In genomic region chr5:49961478-49962431, GRCm38 (mm10) we compare ENCODE assay signal across 9 mouse cellular contexts.
DNase-seq lines count a peak whose midpoint lies in the region; ATAC-seq and TF ChIP-seq lines count a peak whose summit lies in the region.
"Had no signal": no experiment of that assay in that cellular context is flagged by ENCODE, and none has a peak within 500 bp of the region (broad histone marks: within the 10 kb centered on the region; RNA-seq: fewer than 3 reads in every experiment).

No protein-coding gene starts in this region.

- no peak overlapping the region for H3K9ac ChIP-seq in kidney, embryonic 16.5 days (replicated peaks; ENCODE audit: low read length)
- no peak overlapping the region for H3K9ac ChIP-seq in stomach, embryonic 16.5 days (ENCODE audit: low read length)
- H3K9ac ChIP-seq: heart, embryonic 13.5 days had no signal

- TF ChIP-seq CTCF in thymus, adult 2 months (IDR thresholded peaks at IDR 0.05; ENCODE audit: borderline replicate concordance, control insufficient read depth, extremely low read depth, insufficient read depth, low read length, poor library complexity) = 0 out of 2 replicates have a peak, but pooled peaks have one; percentile 14

- no peaks in the 10 kb centered on the region for H3K36me3 ChIP-seq in thymus, adult 2 months (ENCODE audit: control insufficient read depth, insufficient read depth, low read length)
- peaks cover 92% of the 10 kb centered on the region for H3K36me3 ChIP-seq in forebrain, embryonic 10.5 days (replicated peaks)
- H3K36me3 ChIP-seq in kidney, embryonic 16.5 days (ENCODE audit: insufficient read depth, low read length) = peaks cover 58% of the 10 kb centered on the region
- H3K36me3 ChIP-seq in stomach, embryonic 16.5 days (ENCODE audit: control insufficient read depth, insufficient read depth, low read length) = peaks cover 24% of the 10 kb centered on the region

- H3K27me3 ChIP-seq in thymus, adult 2 months (ENCODE audit: control insufficient read depth, insufficient read depth, low read length) = no peaks in the 10 kb centered on the region
- no peaks in the 10 kb centered on the region for H3K27me3 ChIP-seq in forebrain, embryonic 10.5 days (ENCODE audit: poor library complexity, severe bottlenecking)
- H3K27me3 ChIP-seq in kidney, embryonic 16.5 days (ENCODE audit: insufficient read depth, low read length) = no peaks in the 10 kb centered on the region
- H3K27me3 ChIP-seq in stomach, embryonic 16.5 days (ENCODE audit: control insufficient read depth, insufficient read depth, low read length) = no peaks in the 10 kb centered on the region
- H3K27me3 ChIP-seq: heart, embryonic 13.5 days had no signal

- WGBS in thymus, adult 2 months = 86% methylated on average over 20 of the region's 20 CpGs
- WGBS in forebrain, embryonic 10.5 days = 89% methylated on average over 20 of the region's 20 CpGs
- 87% methylated on average over 20 of the region's 20 CpGs for WGBS in kidney, embryonic 16.5 days
- 84% methylated on average over 20 of the region's 20 CpGs for WGBS in stomach, embryonic 16.5 days

- no peak overlapping the region for H3K4me3 ChIP-seq in thymus, adult 2 months (ENCODE audit: control insufficient read depth, insufficient read depth, low read length)
- no peak overlapping the region for H3K4me3 ChIP-seq in forebrain, embryonic 10.5 days
- no peak overlapping the region for H3K4me3 ChIP-seq in kidney, embryonic 16.5 days (ENCODE audit: low read length)
- H3K4me3 ChIP-seq in stomach, embryonic 16.5 days (replicated peaks; ENCODE audit: low read length) = no peak overlapping the region
- H3K4me3 ChIP-seq: heart, embryonic 13.5 days had no signal

- H3K4me1 ChIP-seq in thymus, adult 2 months (replicated peaks; ENCODE audit: control insufficient read depth, insufficient read depth, low read length) = no peaks in the 10 kb centered on the region
- H3K4me1 ChIP-seq in forebrain, embryonic 10.5 days = no peaks in the 10 kb centered on the region
- H3K4me1 ChIP-seq in kidney, embryonic 16.5 days (ENCODE audit: insufficient read depth, low read length) = no peaks in the 10 kb centered on the region
- H3K4me1 ChIP-seq in stomach, embryonic 16.5 days (ENCODE audit: control insufficient read depth, insufficient read depth, low read length) = no peaks in the 10 kb centered on the region

- H3K27ac ChIP-seq in thymus, adult 2 months (ENCODE audit: control insufficient read depth, insufficient read depth, low read length) = no peak overlapping the region
- H3K27ac ChIP-seq in forebrain, embryonic 10.5 days = no peak overlapping the region
- H3K27ac ChIP-seq in kidney, embryonic 16.5 days (ENCODE audit: low read length) = no peak overlapping the region
- H3K27ac ChIP-seq in stomach, embryonic 16.5 days (ENCODE audit: low read length) = no peak overlapping the region
- H3K27ac ChIP-seq: heart, embryonic 13.5 days had no signal

- TF ChIP-seq POLR2A in thymus, adult 2 months (IDR thresholded peaks at IDR 0.05; ENCODE audit: control insufficient read depth, extremely low read depth, insufficient read depth, low read length, poor library complexity) = no peak

- DNase-seq in thymus, adult 2 months = peak; percentile 9
- no peak for DNase-seq in thymus, adult 18-20 months
- peak; percentile 30 for DNase-seq in forebrain, embryonic 10.5 days (ENCODE audit: extremely low spot score, low spot score)
- no peak for DNase-seq in spleen, postnatal 10 days (ENCODE audit: low spot score in 2 of 2)

- no peaks in the 10 kb centered on the region for H3K9me3 ChIP-seq in forebrain, embryonic 10.5 days
- H3K9me3 ChIP-seq in kidney, embryonic 16.5 days (ENCODE audit: low read length) = no peaks in the 10 kb centered on the region
- no peaks in the 10 kb centered on the region for H3K9me3 ChIP-seq in stomach, embryonic 16.5 days (replicated peaks; ENCODE audit: control insufficient read depth, low read length)
- H3K9me3 ChIP-seq: heart, embryonic 13.5 days had no signal

- ATAC-seq in cerebellum, adult (ENCODE audit: insufficient number of reproducible peaks, low FRiP score, low TSS enrichment) = peak; percentile 43
- ATAC-seq in kidney, embryonic 16.5 days (ENCODE audit: low FRiP score, low TSS enrichment) = peak; percentile 44; the same call in 1 of the 2 replicates
- ATAC-seq in megakaryocyte progenitor cell, adult 5-6 weeks (replicated peaks; ENCODE audit: poor library complexity) = peak; percentile 85
- ATAC-seq in stomach, embryonic 16.5 days (ENCODE audit: insufficient read depth, low FRiP score) = 0 out of 2 replicates have a peak, but pooled peaks have one; percentile 60

- no peak overlapping the region for H3K4me2 ChIP-seq in kidney, embryonic 16.5 days (replicated peaks; ENCODE audit: low read depth, low read length)
- H3K4me2 ChIP-seq in stomach, embryonic 16.5 days (ENCODE audit: low read depth, low read length) = no peak overlapping the region
- H3K4me2 ChIP-seq: heart, embryonic 13.5 days had no signal

Comparison
In these comparisons a context has a peak if more than half of its experiments do, and no peak if none do; other contexts are left out.
1. DNase-seq: peak in thymus, adult 2 months (single experiment) and forebrain, embryonic 10.5 days (single experiment); none in thymus, adult 18-20 months (0 of 2) and spleen, postnatal 10 days (0 of 2).
2. Peak in every context shown above with its lines, with median percentiles within 50 percentile points of each other: ATAC-seq.